22 mouse cellular contexts compared by ENCODE assay signal in genomic region chr3:101488204-101488603, GRCm38 (mm10).
A peak's percentile ranks its signal among the peaks of the same experiment; 100 is the strongest.
DNase-seq lines count a peak whose midpoint lies in the region; ATAC-seq and TF ChIP-seq lines count a peak whose summit lies in the region.
"Had no signal": no experiment of that assay in that cellular context is flagged by ENCODE, and none has a peak within 500 bp of the region (broad histone marks: within the 10 kb centered on the region; RNA-seq: fewer than 3 reads in every experiment).

No protein-coding gene starts in this region.

- ATAC-seq in midbrain, embryonic 15.5 days (replicated peaks), result no peak
- ATAC-seq: forebrain, embryonic 16.5 days had no signal

- H3K36me3 ChIP-seq in kidney, adult 2 months (ENCODE audit: control insufficient read depth, insufficient read depth, low read length), result no peaks in the 10 kb centered on the region
- no peaks in the 10 kb centered on the region for H3K36me3 ChIP-seq in ES-Bruce4 (ENCODE audit: control insufficient read depth, insufficient read depth, low read length, poor library complexity, severe bottlenecking)
- no peaks in the 10 kb centered on the region for H3K36me3 ChIP-seq in midbrain, embryonic 15.5 days (replicated peaks)
- H3K36me3 ChIP-seq: embryonic facial prominence, embryonic 15.5 days; hindbrain, embryonic 12.5 days; limb, embryonic 10.5 days; liver, embryonic 13.5 days had no signal

- TF ChIP-seq POLR2A in kidney, adult 2 months (IDR thresholded peaks at IDR 0.05; ENCODE audit: low read depth, low read length), result no peak
- TF ChIP-seq POLR2A in lung, adult 2 months (IDR thresholded peaks at IDR 0.05; ENCODE audit: borderline replicate concordance, extremely low read depth, low read depth, low read length), result no peak
- no peak for TF ChIP-seq POLR2A in ES-Bruce4 (IDR thresholded peaks at IDR 0.05; ENCODE audit: insufficient read depth, low read length)
- TF ChIP-seq POLR2A in bone marrow, adult 2 months (IDR thresholded peaks at IDR 0.05; ENCODE audit: borderline replicate concordance, control insufficient read depth, low read depth, low read length), result no peak

- no peak overlapping the region for H3K4me3 ChIP-seq in kidney, adult 2 months (ENCODE audit: insufficient read depth, low read depth, low read length)
- H3K4me3 ChIP-seq in lung, adult 2 months (replicated peaks; ENCODE audit: extremely low read depth, low read depth, low read length), result no peak overlapping the region
- no peak overlapping the region for H3K4me3 ChIP-seq in ES-Bruce4 (ENCODE audit: low read depth, low read length)
- H3K4me3 ChIP-seq in bone marrow, adult 2 months (replicated peaks; ENCODE audit: control insufficient read depth, low read depth, low read length), result no peak overlapping the region
- H3K4me3 ChIP-seq in midbrain, embryonic 15.5 days, result no peak overlapping the region
- H3K4me3 ChIP-seq: embryonic facial prominence, embryonic 15.5 days; hindbrain, embryonic 12.5 days; limb, embryonic 10.5 days; liver, embryonic 13.5 days had no signal

- DNase-seq in kidney, adult 2 months, result no peak
- no peak for DNase-seq in kidney, postnatal 25 days
- no peak for DNase-seq in lung, adult 2 months
- no peak for DNase-seq in lung, postnatal 14 days
- DNase-seq in heart, postnatal 10 days, result no peak
- DNase-seq: adrenal gland, postnatal 25 days; cerebellum, adult 9-11 months; gastrocnemius, postnatal 14 days; heart, adult 11 months; heart, postnatal 14 days; liver, embryonic 13.5 days; lung, postnatal 10 days; thymus, adult 18-20 months; thymus, postnatal 4 days had no signal

- peak; percentile 33; the same call in 1 of the 2 replicates for TF ChIP-seq CTCF in kidney, adult 2 months (conservative IDR thresholded peaks at IDR 0.05; ENCODE audit: insufficient read depth, insufficient read length, low read depth, low read length)
- TF ChIP-seq CTCF in lung, adult 2 months (IDR thresholded peaks at IDR 0.05; ENCODE audit: insufficient read depth, low read length), result peak; percentile 33; the same call in 1 of the 2 replicates
- TF ChIP-seq CTCF in ES-Bruce4 (IDR thresholded peaks at IDR 0.05; ENCODE audit: low read depth, low read length), result peak; percentile 54
- TF ChIP-seq CTCF in bone marrow, adult 2 months (IDR thresholded peaks at IDR 0.05; ENCODE audit: control insufficient read depth, insufficient read depth, low read length), result peak; percentile 18; the same call in 1 of the 2 replicates

- no peaks in the 10 kb centered on the region for H3K9me3 ChIP-seq in ES-Bruce4 (replicated peaks; ENCODE audit: control insufficient read depth, insufficient read depth, low read length, poor library complexity, severe bottlenecking)
- H3K9me3 ChIP-seq in midbrain, embryonic 15.5 days, result no peaks in the 10 kb centered on the region
- H3K9me3 ChIP-seq: embryonic facial prominence, embryonic 15.5 days; hindbrain, embryonic 12.5 days; limb, embryonic 10.5 days; liver, embryonic 13.5 days had no signal

- H3K4me1 ChIP-seq in kidney, adult 2 months (ENCODE audit: control insufficient read depth, insufficient read depth, low read length), result no peaks in the 10 kb centered on the region
- H3K4me1 ChIP-seq in lung, adult 2 months (ENCODE audit: control insufficient read depth, insufficient read depth, low read length), result no peaks in the 10 kb centered on the region
- H3K4me1 ChIP-seq in ES-Bruce4 (ENCODE audit: control insufficient read depth, insufficient read depth, low read length), result no peaks in the 10 kb centered on the region
- H3K4me1 ChIP-seq in bone marrow, adult 2 months (ENCODE audit: control insufficient read depth, insufficient read depth, low read length), result no peaks in the 10 kb centered on the region
- no peaks in the 10 kb centered on the region for H3K4me1 ChIP-seq in midbrain, embryonic 15.5 days
- H3K4me1 ChIP-seq: embryonic facial prominence, embryonic 15.5 days; hindbrain, embryonic 12.5 days; liver, embryonic 13.5 days had no signal

- 80% methylated on average over 7 of the region's 7 CpGs for WGBS in kidney, adult 2 months
- 69% methylated on average over 7 of the region's 7 CpGs for WGBS in lung, adult 2 months
- WGBS in bone marrow, adult 2 months, result 78% methylated on average over 7 of the region's 7 CpGs
- WGBS in midbrain, embryonic 15.5 days, result 80% methylated on average over 7 of the region's 7 CpGs

- no peak for TF ChIP-seq EP300 in ES-Bruce4 (IDR thresholded peaks at IDR 0.05; ENCODE audit: insufficient read depth, low read depth, low read length)

- no peak overlapping the region for H3K27ac ChIP-seq in kidney, adult 2 months (ENCODE audit: insufficient read depth, low read depth, low read length)
- H3K27ac ChIP-seq in ES-Bruce4 (ENCODE audit: insufficient read depth, low read length), result no peak overlapping the region
- H3K27ac ChIP-seq in bone marrow, adult 2 months (ENCODE audit: control insufficient read depth, insufficient read depth, low read depth, low read length, poor library complexity), result no peak overlapping the region
- H3K27ac ChIP-seq in midbrain, embryonic 15.5 days, result no peak overlapping the region
- H3K27ac ChIP-seq: embryonic facial prominence, embryonic 15.5 days; hindbrain, embryonic 12.5 days; limb, embryonic 10.5 days; liver, embryonic 13.5 days had no signal

- intact Hi-C loops in heart, postnatal 10 days (cut with DNase I), result no loop called here

- no peaks in the 10 kb centered on the region for H3K27me3 ChIP-seq in kidney, adult 2 months (replicated peaks; ENCODE audit: control insufficient read depth, insufficient read depth, low read length)
- H3K27me3 ChIP-seq in ES-Bruce4 (ENCODE audit: control insufficient read depth, insufficient read depth, low read length, poor library complexity, severe bottlenecking), result no peaks in the 10 kb centered on the region
- no peaks in the 10 kb centered on the region for H3K27me3 ChIP-seq in midbrain, embryonic 15.5 days (replicated peaks)
- H3K27me3 ChIP-seq: embryonic facial prominence, embryonic 15.5 days; hindbrain, embryonic 12.5 days; liver, embryonic 13.5 days had no signal

- no peak overlapping the region for H3K4me2 ChIP-seq in midbrain, embryonic 15.5 days
- H3K4me2 ChIP-seq: embryonic facial prominence, embryonic 15.5 days; heart, embryonic 11.5 days; hindbrain, embryonic 12.5 days; liver, embryonic 13.5 days had no signal

- no peak overlapping the region for H3K9ac ChIP-seq in ES-Bruce4 (ENCODE audit: low read depth, poor library complexity, severe bottlenecking)
- H3K9ac ChIP-seq in midbrain, embryonic 15.5 days, result no peak overlapping the region
- H3K9ac ChIP-seq: embryonic facial prominence, embryonic 15.5 days; hindbrain, embryonic 12.5 days; liver, embryonic 13.5 days had no signal
